Mouse (Mus musculus): ENCODE measurements around the gene Kbtbd8. TPM values are rescaled to one million over a fixed set of nuclear protein-coding genes. Genes with fewer than 3 reads are reported as not detected.

Kbtbd8 gene
- 2.1 and 3.6 TPM in 2 replicates for total RNA-seq (2021)
- long read RNA-seq, experiment 1, full-length matches to known transcripts, result 1 of 3 reads
- long read RNA-seq, experiment 1, partial matches to known transcripts, result 2 of 3 reads
- long read RNA-seq, experiment 1, other reads (novel, unspliced or antisense), result 0 of 3 reads
- long read RNA-seq, experiment 2, partial matches to known transcripts, result 0 of 4 reads
- long read RNA-seq, experiment 2, other reads (novel, unspliced or antisense), result 4 of 4 reads

- DNase-seq, result peak; percentile 24
Measured at GRCm38 (mm10) chr6:95116946-95117345, at the start of gene Kbtbd8. Kbtbd8 (plus strand) TSS chr6:95117240.

GRCm38 (mm10) chr6:95069753-95070152 lies 47.3 kb upstream of the Kbtbd8 start:
- DNase-seq, result no peak

GRCm38 (mm10) chr6:95085276-95085675 lies 31.8 kb upstream of the Kbtbd8 start:
- DNase-seq, result no peak

GRCm38 (mm10) chr6:95087154-95087846 lies 29.7 kb upstream of the Kbtbd8 start:
- no peak for DNase-seq

- peak; percentile 40 for DNase-seq
Measured at GRCm38 (mm10) chr6:95088075-95088474, 29.0 kb upstream of the Kbtbd8 start.

- no peak for DNase-seq
Measured at GRCm38 (mm10) chr6:95094695-95095094, 22.3 kb upstream of the Kbtbd8 start.

GRCm38 (mm10) chr6:95098366-95099109 lies 18.5 kb upstream of the Kbtbd8 start:
- DNase-seq, result peak; percentile 85

GRCm38 (mm10) chr6:95103706-95104105 lies 13.3 kb upstream of the Kbtbd8 start:
- DNase-seq, result no peak

- no peak for DNase-seq
Measured at GRCm38 (mm10) chr6:95108437-95108836, 8.6 kb upstream of the Kbtbd8 start.

GRCm38 (mm10) chr6:95109691-95110450 lies 7.2 kb upstream of the Kbtbd8 start:
- no peak for DNase-seq

GRCm38 (mm10) chr6:95112015-95112414 lies 5.0 kb upstream of the Kbtbd8 start:
- DNase-seq, result no peak

GRCm38 (mm10) chr6:95116513-95116912 lies 527 bp upstream of the Kbtbd8 start:
- DNase-seq, result no peak

GRCm38 (mm10) chr6:95117614-95118541 lies 838 bp downstream of the Kbtbd8 start:
- peak; percentile 96 for DNase-seq

GRCm38 (mm10) chr6:95119389-95119788 lies 2.3 kb downstream of the Kbtbd8 start:
- DNase-seq, result no peak

- peak; percentile 4 for DNase-seq
Measured at GRCm38 (mm10) chr6:95149931-95150534, 33.0 kb downstream of the Kbtbd8 start.

- no peak for DNase-seq
Measured at GRCm38 (mm10) chr6:95150885-95151284, 33.8 kb downstream of the Kbtbd8 start.

GRCm38 (mm10) chr6:95151563-95151962 lies 34.5 kb downstream of the Kbtbd8 start:
- DNase-seq, result no peak

GRCm38 (mm10) chr6:95163965-95164364 lies 46.9 kb downstream of the Kbtbd8 start:
- DNase-seq, result peak; percentile 12

GRCm38 (mm10) chr6:95165630-95166029 lies 48.6 kb downstream of the Kbtbd8 start:
- no peak for DNase-seq

- DNase-seq, result no peak
Measured at GRCm38 (mm10) chr6:95167668-95168227, 50.7 kb downstream of the Kbtbd8 start.

Data from adrenal gland, postnatal 14 days (tissue).